7 mouse cellular contexts compared by ENCODE assay signal in the genomic region with DNA sequence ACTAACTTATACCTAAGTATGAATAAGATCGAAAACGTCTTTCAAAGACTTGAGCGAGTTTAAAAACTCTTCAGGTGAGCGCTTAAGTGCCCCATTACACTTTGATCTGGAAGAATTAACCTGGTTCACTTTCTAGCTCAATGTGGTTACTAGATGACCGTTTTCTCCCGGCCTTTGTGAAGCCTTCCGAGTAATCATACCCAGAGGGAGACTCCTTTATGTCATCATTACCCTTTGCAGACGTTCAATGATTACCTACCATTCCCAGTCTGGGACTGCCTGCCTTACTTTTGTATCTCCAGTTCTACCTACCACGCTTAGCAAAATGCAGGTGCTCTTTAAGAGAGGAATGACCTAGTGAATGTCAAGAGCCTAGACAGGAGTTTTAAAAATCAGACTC. TPM values are rescaled to one million over a fixed set of nuclear protein-coding genes. Genes with fewer than 3 reads are reported as not detected.
A peak's percentile ranks its signal among the peaks of the same experiment; 100 is the strongest.
DNase-seq lines count a peak whose midpoint lies in the region; ATAC-seq and TF ChIP-seq lines count a peak whose summit lies in the region.

A gene (plus strand): TSS at position 301 of the 400 bp plus-strand sequence.

- peak within 1 kb of the TSS; percentile 66 for H3K9ac ChIP-seq in embryonic facial prominence, embryonic 14.5 days (ENCODE audit: low read depth, low read length)
- peak within 1 kb of the TSS; percentile 83 for H3K9ac ChIP-seq in heart, embryonic 16.5 days (ENCODE audit: low read length)

- DNase-seq in testis, postnatal 10 days (ENCODE audit: low spot score): no peak
- no peak for DNase-seq in embryonic facial prominence, embryonic 14.5 days (ENCODE audit: low spot score)
- no peak for DNase-seq in left cerebral cortex, postnatal 10 days (ENCODE audit: extremely low spot score in 1 of 2, low spot score in 2 of 2)
- no peak for DNase-seq in kidney, postnatal 4 days

- 29% methylated on average over 9 of the region's 9 CpGs for WGBS in embryonic facial prominence, embryonic 14.5 days
- WGBS in heart, embryonic 16.5 days: 36% methylated on average over 9 of the region's 9 CpGs

- intact Hi-C loops in left cerebral cortex, postnatal 10 days (cut with DNase I): no loop called here

- H3K4me1 ChIP-seq in testis, adult 2 months (ENCODE audit: control insufficient read depth, insufficient read depth, low read length): peaks cover 3% of the 10 kb centered on the region
- H3K4me1 ChIP-seq in embryonic facial prominence, embryonic 14.5 days (ENCODE audit: control insufficient read depth, insufficient read depth, low read length): peaks cover 15% of the 10 kb centered on the region
- peaks cover 25% of the 10 kb centered on the region for H3K4me1 ChIP-seq in heart, embryonic 16.5 days (ENCODE audit: control insufficient read depth, insufficient read depth, low read length)

- H3K9me3 ChIP-seq in embryonic facial prominence, embryonic 14.5 days (ENCODE audit: control insufficient read depth, low read length): no peaks in the 10 kb centered on the region
- no peaks in the 10 kb centered on the region for H3K9me3 ChIP-seq in heart, embryonic 16.5 days (replicated peaks; ENCODE audit: control insufficient read depth, low read length)

- no peaks in the 10 kb centered on the region for H3K27me3 ChIP-seq in testis, adult 2 months (ENCODE audit: control insufficient read depth, insufficient read depth, low read length)
- no peaks in the 10 kb centered on the region for H3K27me3 ChIP-seq in embryonic facial prominence, embryonic 14.5 days (replicated peaks; ENCODE audit: control insufficient read depth, insufficient read depth, low read length)
- H3K27me3 ChIP-seq in heart, embryonic 16.5 days (ENCODE audit: control insufficient read depth, insufficient read depth, low read length): no peaks in the 10 kb centered on the region

- H3K36me3 ChIP-seq in testis, adult 2 months (ENCODE audit: control insufficient read depth, insufficient read depth, low read length): no peaks in the 10 kb centered on the region
- H3K36me3 ChIP-seq in embryonic facial prominence, embryonic 14.5 days (ENCODE audit: control insufficient read depth, insufficient read depth, low read length): no peaks in the 10 kb centered on the region
- no peaks in the 10 kb centered on the region for H3K36me3 ChIP-seq in heart, embryonic 16.5 days (ENCODE audit: control insufficient read depth, insufficient read depth)

- no peak for TF ChIP-seq CTCF in testis, adult 2 months (IDR thresholded peaks at IDR 0.05; ENCODE audit: control insufficient read depth, insufficient read depth, insufficient replicate concordance, low read depth, low read length)

- TF ChIP-seq POLR2A in testis, adult 2 months (IDR thresholded peaks at IDR 0.05; ENCODE audit: control insufficient read depth, low read depth, low read length): no peak

- peak within 1 kb of the TSS; percentile 86 for H3K4me3 ChIP-seq in testis, adult 2 months (ENCODE audit: control insufficient read depth, low read depth, low read length)
- H3K4me3 ChIP-seq in embryonic facial prominence, embryonic 14.5 days (ENCODE audit: low read depth, low read length): peak within 1 kb of the TSS; percentile 96
- H3K4me3 ChIP-seq in heart, embryonic 16.5 days (ENCODE audit: low read length): peak within 1 kb of the TSS; percentile 51

- H3K4me2 ChIP-seq in embryonic facial prominence, embryonic 14.5 days (ENCODE audit: low read depth, low read length): peak within 1 kb of the TSS; percentile 64
- H3K4me2 ChIP-seq in heart, embryonic 16.5 days (ENCODE audit: low read depth, low read length): peak within 1 kb of the TSS; percentile 93

- ATAC-seq in embryonic facial prominence, embryonic 14.5 days (ENCODE audit: low read depth): no peak
- ATAC-seq in heart, embryonic 16.5 days (replicated peaks; ENCODE audit: extremely low read depth, insufficient read depth, low FRiP score): no peak
- no peak for ATAC-seq in monocyte, adult 5-6 weeks (replicated peaks; ENCODE audit: insufficient number of reproducible peaks, low FRiP score, low TSS enrichment, poor library complexity, severe bottlenecking)

- H3K27ac ChIP-seq in testis, adult 2 months (ENCODE audit: control insufficient read depth, insufficient read depth, low read depth, low read length): peak within 1 kb of the TSS; percentile 98
- peak within 1 kb of the TSS; percentile 94 for H3K27ac ChIP-seq in embryonic facial prominence, embryonic 14.5 days (replicated peaks; ENCODE audit: low read depth, low read length)
- peak within 1 kb of the TSS; percentile 98 for H3K27ac ChIP-seq in heart, embryonic 16.5 days (ENCODE audit: low read length)

RNA-seq across cellular contexts. Expression of the gene that starts here (rescaled TPM):
- 133 and 159 TPM in 2 replicates for polyA plus RNA-seq in testis, adult 2 months (2012; rRNA removed)
- polyA plus RNA-seq in embryonic facial prominence, embryonic 14.5 days (2014; fragmentation: Nextera tagmentation; extraction: Ambion mirVana): 72.6 and 73.7 TPM in 2 replicates
- polyA plus RNA-seq in heart, embryonic 16.5 days (2015; fragmentation: Nextera tagmentation; extraction: Ambion mirVana): 70.3 and 71.6 TPM in 2 replicates
- total RNA-seq in left cerebral cortex, postnatal 10 days (2021): 100 to 1,000 TPM; 102 to 106 TPM
- total RNA-seq in monocyte, adult 5-6 weeks (2017): 80.5 to 127 TPM (median 94.2 TPM) in 3 replicates
